Mouse (Mus musculus) kidney, postnatal 0 days (tissue): ENCODE results near the gene Spc25. TPM values are rescaled to one million over a fixed set of nuclear protein-coding genes. Genes with fewer than 3 reads are reported as not detected.

Experiments used
- ATAC-seq: fragments of 200-750 bp; cut with Nextera tagmentation; replicated peaks from 2 replicates; pipeline ENCODE4 v1.8.0; 2017; ENCODE audit warnings: low read depth, moderate number of reproducible peaks, moderate TSS enrichment, moderate library complexity; ENCODE audit not compliant: low FRiP score
- DNase-seq: peaks from one replicate; pipeline ENCODE4 v3.0.0-alpha.2; 2016; ENCODE audit warnings: low spot score
- H3K27ac ChIP-seq: fragments of 300-500 bp; sonication (generic); 2 replicates; pipeline ENCODE4 v1.5.1; 2014; ENCODE audit warnings: mild to moderate bottlenecking
- H3K27me3 ChIP-seq: fragments of 300-500 bp; sonication (generic); 2 replicates; pipeline ENCODE4 v1.6.1; 2014; ENCODE audit warnings: low read length, mixed read lengths; ENCODE audit not compliant: insufficient read depth
- H3K36me3 ChIP-seq: fragments of 300-500 bp; sonication (generic); 2 replicates; pipeline ENCODE4 v1.6.1; 2014; ENCODE audit warnings: low read length, mixed read lengths; ENCODE audit not compliant: insufficient read depth
- H3K4me1 ChIP-seq: fragments of 300-500 bp; sonication (generic); replicated peaks from 2 replicates; pipeline ENCODE4 v1.6.1; 2014; ENCODE audit warnings: antibody characterized with exemption, low read length, mixed read lengths; ENCODE audit not compliant: insufficient read depth
- H3K4me2 ChIP-seq: fragments of 300-500 bp; sonication (generic); 2 replicates; pipeline ENCODE4 v1.6.1; 2014; ENCODE audit warnings: mild to moderate bottlenecking, low read length, moderate library complexity, mixed read lengths
- H3K4me3 ChIP-seq: fragments of 300-500 bp; sonication (generic); replicated peaks from 2 replicates; pipeline ENCODE4 v1.5.1; 2014; ENCODE audit warnings: low read depth, low read length
- H3K9ac ChIP-seq: fragments of 300-500 bp; sonication (generic); 2 replicates; pipeline ENCODE4 v1.6.1; 2014; ENCODE audit warnings: low read depth, low read length
- H3K9me3 ChIP-seq: fragments of 300-500 bp; sonication (generic); replicated peaks from 2 replicates; pipeline ENCODE4 v1.6.1; 2016; ENCODE audit warnings: low read length, inconsistent platforms, mixed read lengths
- CTCF ChIP-seq: IDR thresholded peaks from 2 replicates; pipeline ENCODE4 v1.5.1; 2016; ENCODE audit warnings: antibody characterized with exemption, low read depth, mild to moderate bottlenecking, moderate library complexity
- WGBS: fragments of 180-500 bp; shearing (Covaris S2); extraction: QIAGEN DNeasy Blood & Tissue Kit; methylation state at CpG from one replicate; pipeline ENCODE4 v1.1.7; 2014; 5-methylcytosine and 5-hydroxymethylcytosine counted together
- polyA plus RNA-seq: library from polyadenylated mRNA; unstranded; fragments of >200 nt; fragmentation: Nextera tagmentation; extraction: Ambion mirVana; gene quantifications from 2 replicates; pipeline ENCODE4 v1.2.1, GENCODE M21; 2015

Gene Spc25
- 165 and 184 TPM in 2 replicates for polyA plus RNA-seq

- ATAC-seq (peak; percentile 98), DNase-seq (peak; percentile 99)
- TF ChIP-seq CTCF = peak; percentile 47
- Histone ChIP-seq H3K4me1 (no peaks in the 10 kb centered on the region), H3K27ac (peak within 1 kb of the TSS; percentile 88), H3K36me3 (peaks cover 9% of the 10 kb centered on the region; the same call in 1 of the 2 replicates), H3K9ac (peak within 1 kb of the TSS; percentile 76), H3K27me3 (no peaks in the 10 kb centered on the region), H3K9me3 (no peaks in the 10 kb centered on the region), H3K4me2 (peak within 1 kb of the TSS; percentile 78), H3K4me3 (peak within 1 kb of the TSS; percentile 76)
- under 1% methylated on average over 46 of the region's 46 CpGs for WGBS
Observed at GRCm38 (mm10) chr2:69205791-69206351, at the start of gene Spc25. Spc25 (minus strand) TSS chr2:69206194.

- WGBS = 62% methylated on average over 16 of the region's 16 CpGs
- Histone ChIP-seq H3K4me2 (no peak overlapping the region), H3K27me3 (no peaks in the 10 kb centered on the region), H3K4me1 (no peaks in the 10 kb centered on the region; the same call in 1 of the 2 replicates), H3K9ac (no peak overlapping the region), H3K9me3 (no peaks in the 10 kb centered on the region), H3K27ac (no peak overlapping the region), H3K36me3 (no peaks in the 10 kb centered on the region), H3K4me3 (no peak overlapping the region)
- TF ChIP-seq CTCF = no peak
- DNase-seq (no peak), ATAC-seq (no peak)
Observed at GRCm38 (mm10) chr2:69248221-69248755, 42.3 kb upstream of the Spc25 start.

GRCm38 (mm10) chr2:69247081-69247480 lies 41.1 kb upstream of the Spc25 start:
- ATAC-seq (no peak), DNase-seq (no peak)
- no peaks in the 10 kb centered on the region for H3K9me3 ChIP-seq
- no peaks in the 10 kb centered on the region; the same call in 1 of the 2 replicates for H3K4me1 ChIP-seq
- no peak for TF ChIP-seq CTCF
- no peak overlapping the region for H3K4me3 ChIP-seq
- no peak overlapping the region for H3K9ac ChIP-seq
- no peaks in the 10 kb centered on the region for H3K36me3 ChIP-seq
- H3K4me2 ChIP-seq = no peak overlapping the region
- H3K27ac ChIP-seq = no peak overlapping the region
- 91% methylated on average over 1 of the region's 1 CpGs for WGBS
- H3K27me3 ChIP-seq = no peaks in the 10 kb centered on the region

- no peak overlapping the region for H3K4me3 ChIP-seq
- H3K9ac ChIP-seq = no peak overlapping the region
- peak; percentile 75 for DNase-seq
- H3K4me2 ChIP-seq = no peak overlapping the region
- ATAC-seq = no peak
- no peak overlapping the region for H3K27ac ChIP-seq
- WGBS = 33% methylated on average over 2 of the region's 2 CpGs
- TF ChIP-seq CTCF = no peak
- no peaks in the 10 kb centered on the region for H3K27me3 ChIP-seq
- no peaks in the 10 kb centered on the region for H3K9me3 ChIP-seq
- H3K4me1 ChIP-seq = no peaks in the 10 kb centered on the region; the same call in 1 of the 2 replicates
- H3K36me3 ChIP-seq = no peaks in the 10 kb centered on the region
Observed at GRCm38 (mm10) chr2:69244924-69245323, 38.9 kb upstream of the Spc25 start.

GRCm38 (mm10) chr2:69239315-69239714 lies 33.3 kb upstream of the Spc25 start:
- Histone ChIP-seq H3K4me3 (no peak overlapping the region), H3K36me3 (no peaks in the 10 kb centered on the region), H3K9me3 (no peaks in the 10 kb centered on the region), H3K9ac (no peak overlapping the region), H3K27ac (no peak overlapping the region), H3K27me3 (no peaks in the 10 kb centered on the region), H3K4me1 (no peaks in the 10 kb centered on the region), H3K4me2 (no peak overlapping the region)
- WGBS = 25% methylated on average over 9 of the region's 9 CpGs
- no peak for TF ChIP-seq CTCF
- peak; percentile 69 for DNase-seq
- no peak; the same call in 1 of the 2 replicates for ATAC-seq

- 74% methylated on average over 5 of the region's 5 CpGs for WGBS
- H3K9me3 ChIP-seq = no peaks in the 10 kb centered on the region
- no peak for TF ChIP-seq CTCF
- H3K4me1 ChIP-seq = no peaks in the 10 kb centered on the region
- H3K36me3 ChIP-seq = no peaks in the 10 kb centered on the region
- DNase-seq (no peak), ATAC-seq (no peak)
- H3K4me2 ChIP-seq = no peak overlapping the region
- no peak overlapping the region for H3K9ac ChIP-seq
- H3K4me3 ChIP-seq = no peak overlapping the region
- H3K27me3 ChIP-seq = no peaks in the 10 kb centered on the region
- H3K27ac ChIP-seq = no peak overlapping the region
Observed at GRCm38 (mm10) chr2:69234976-69235678, 29.1 kb upstream of the Spc25 start.
